Mouse (Mus musculus): ENCODE measurements around the gene Osbpl6.
"Not testable (repeated sequence)": the region's sequence is repeated elsewhere in the genome, so short reads cannot be mapped to it uniquely, and the experiment has no call there.

Osbpl6 gene

DNA sequence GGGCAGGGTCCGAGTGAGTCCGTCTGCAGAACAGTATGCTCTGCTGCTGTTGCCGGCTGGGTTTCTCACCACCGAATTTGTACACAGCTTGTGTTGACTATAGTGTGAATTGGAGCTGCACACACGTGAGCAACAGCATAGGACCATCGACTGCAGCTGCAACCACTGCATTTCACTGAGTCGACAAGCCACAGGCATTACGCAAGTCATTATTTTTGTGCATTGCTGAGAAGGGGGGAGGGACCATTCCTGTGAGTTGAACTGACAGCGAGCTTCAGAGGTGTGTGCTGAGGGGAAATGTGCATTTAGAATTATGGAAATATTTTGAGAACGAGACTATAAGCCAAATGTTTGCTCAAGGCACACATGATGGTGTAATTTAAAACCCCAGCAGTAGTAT, 165.2 kb downstream of the Osbpl6 start:
- no peak for DNase-seq

DNA sequence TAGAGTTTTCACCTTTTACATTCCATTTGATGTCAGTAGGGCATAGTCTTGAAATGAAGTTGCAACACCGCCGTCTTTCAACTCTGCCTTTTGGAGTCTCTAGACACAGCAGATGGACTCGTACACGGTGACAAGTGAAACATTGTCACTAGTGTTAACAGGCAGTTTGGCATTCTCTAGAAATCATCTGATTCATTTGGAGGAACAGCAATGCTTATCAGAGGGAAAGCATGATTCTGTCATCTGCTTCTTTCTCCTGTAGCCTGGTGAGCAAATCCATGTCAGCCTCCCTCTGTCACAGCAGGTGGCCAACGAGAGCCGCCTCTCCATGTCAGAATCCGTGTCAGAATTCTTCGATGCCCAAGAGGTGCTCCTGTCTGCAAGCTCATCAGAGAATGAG, 172.6 kb downstream of the Osbpl6 start:
- no peak for DNase-seq

DNA sequence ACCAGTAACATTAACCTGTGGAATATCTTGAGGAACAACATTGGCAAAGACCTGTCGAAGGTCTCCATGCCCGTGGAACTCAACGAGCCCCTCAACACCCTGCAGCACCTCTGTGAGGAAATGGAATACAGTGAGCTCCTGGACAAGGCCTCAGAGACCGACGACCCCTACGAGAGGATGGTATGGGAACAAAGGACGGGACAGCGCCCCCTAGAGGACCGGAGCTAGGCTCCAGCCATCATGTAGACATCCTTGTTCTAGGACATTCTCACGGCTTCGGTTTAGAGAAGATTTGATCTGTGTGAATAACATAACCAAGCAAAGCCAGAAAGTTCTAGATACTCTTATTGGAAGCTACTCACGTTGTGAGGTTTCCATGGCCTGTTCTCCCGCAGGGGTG, 178.8 kb downstream of the Osbpl6 start:
- DNase-seq: no peak

DNA sequence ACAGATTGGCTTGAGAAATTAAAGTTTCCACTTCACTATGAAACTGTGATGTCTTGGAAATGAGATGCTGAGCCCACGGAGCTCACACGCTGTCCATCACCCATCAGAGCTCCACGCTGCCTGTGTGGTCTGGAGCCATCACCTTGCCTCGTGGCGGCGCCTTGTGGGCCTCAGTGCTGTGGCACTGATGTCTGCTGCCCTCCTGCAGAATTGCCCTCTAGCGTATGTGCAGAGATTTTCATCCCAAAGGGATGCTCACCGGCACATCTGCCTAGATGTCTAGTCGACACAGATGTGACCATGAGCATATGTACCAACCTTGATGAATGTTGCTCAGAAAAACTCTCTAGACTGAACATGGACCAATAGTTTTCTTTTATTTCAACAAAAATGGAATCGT, 180.6 kb downstream of the Osbpl6 start:
- DNase-seq: no peak

DNA sequence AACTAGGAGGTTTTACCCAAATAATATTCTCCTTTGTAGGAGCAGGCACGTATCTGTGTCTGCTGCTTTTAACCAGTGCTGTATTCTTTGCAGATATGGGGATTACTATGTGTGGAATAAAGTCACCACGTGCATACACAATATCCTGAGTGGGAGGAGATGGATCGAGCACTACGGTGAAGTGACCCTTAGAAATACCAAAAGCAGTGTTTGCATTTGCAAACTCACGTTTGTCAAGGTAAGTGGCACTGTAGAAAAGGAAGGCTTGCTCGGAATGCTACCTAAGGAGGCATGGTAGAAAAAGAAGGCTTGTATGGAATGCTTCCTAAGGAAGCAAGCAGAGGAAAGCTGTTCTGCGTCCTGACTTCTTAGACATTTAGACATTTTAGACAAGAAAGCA, 183.9 kb downstream of the Osbpl6 start:
- no peak for DNase-seq

DNA sequence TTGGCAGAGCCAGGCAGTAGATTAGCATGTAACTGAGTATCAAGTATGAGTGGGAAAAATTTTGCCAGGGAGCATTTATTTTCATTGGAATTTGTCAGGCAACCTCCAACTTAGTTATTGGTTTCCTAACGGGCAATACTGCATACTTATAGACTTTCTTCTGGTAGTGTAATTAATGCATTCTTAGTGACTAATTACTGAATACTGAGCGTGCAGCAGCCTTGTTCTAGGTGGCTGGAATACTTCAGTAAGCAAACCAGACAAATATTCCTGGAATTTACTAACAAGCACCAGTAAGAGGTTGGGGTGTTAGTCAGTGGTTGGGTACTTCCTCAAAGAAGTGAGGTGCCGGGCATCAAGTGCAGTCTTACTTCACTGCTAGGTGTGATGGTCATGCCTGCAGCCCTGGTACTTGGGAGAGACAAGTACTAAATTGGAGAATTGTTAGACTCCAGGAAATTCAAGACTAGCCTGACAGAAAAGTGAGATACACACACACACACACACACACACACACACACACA, 186.2 kb downstream of the Osbpl6 start:
- DNase-seq: no peak

DNA sequence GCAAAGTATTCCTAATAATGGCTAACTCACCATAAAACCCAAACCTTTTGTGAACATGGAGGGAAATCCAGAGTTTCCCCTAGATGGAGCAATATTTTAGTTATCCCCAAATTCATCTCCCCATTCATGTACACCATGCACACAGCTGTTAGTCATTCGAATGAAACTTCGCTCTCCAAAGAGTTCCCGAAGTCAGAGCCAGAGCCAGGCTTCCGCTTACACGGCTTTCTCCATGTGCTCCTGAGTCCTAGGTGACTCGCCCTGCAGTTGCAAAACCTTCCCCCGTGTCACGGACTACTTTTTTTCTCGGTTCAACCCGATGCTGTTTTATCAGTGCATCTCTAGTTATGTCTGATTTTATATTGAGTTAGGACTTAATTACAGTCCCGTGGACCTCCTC, 191.2 kb downstream of the Osbpl6 start:
- DNase-seq: no peak

DNA sequence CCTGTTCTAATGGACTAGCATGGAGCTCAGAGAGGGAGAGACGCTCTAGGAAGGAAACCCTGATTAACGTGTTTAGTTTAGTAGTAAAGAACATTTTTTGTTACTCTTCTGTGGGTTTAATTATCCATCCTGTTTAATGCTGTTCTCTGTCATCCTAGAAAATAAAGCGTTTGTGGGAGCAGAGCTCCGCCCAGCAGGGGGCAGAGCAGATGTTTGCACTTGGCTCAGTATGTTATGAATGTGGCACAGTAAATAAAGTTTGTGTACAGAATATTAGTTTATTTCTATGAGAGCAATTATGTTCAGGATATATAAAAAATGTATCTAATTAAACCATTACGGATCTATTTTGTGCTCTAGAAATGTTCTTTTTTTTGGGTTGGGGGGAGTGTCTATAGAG, 192.9 kb downstream of the Osbpl6 start:
- no peak for DNase-seq

DNA sequence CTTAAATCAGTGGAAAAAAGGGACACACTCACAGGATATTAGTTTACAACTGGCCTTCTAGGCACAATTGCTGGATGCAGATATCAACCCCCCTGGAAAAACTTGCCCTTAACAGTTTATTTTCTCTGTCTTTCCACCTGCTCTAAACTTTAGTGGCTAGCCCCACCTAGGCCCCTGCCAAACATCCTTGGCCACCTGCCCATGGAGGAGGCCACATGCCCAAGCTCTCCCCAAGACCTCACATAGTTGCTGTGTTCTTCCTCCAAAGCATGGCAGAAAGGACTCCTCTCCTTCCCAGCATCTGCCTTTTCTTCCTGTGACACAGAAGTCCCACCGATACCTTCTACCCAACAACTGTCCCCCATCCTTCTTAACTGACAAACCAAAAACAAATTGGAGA, 195.9 kb downstream of the Osbpl6 start:
- DNase-seq: no peak

DNA sequence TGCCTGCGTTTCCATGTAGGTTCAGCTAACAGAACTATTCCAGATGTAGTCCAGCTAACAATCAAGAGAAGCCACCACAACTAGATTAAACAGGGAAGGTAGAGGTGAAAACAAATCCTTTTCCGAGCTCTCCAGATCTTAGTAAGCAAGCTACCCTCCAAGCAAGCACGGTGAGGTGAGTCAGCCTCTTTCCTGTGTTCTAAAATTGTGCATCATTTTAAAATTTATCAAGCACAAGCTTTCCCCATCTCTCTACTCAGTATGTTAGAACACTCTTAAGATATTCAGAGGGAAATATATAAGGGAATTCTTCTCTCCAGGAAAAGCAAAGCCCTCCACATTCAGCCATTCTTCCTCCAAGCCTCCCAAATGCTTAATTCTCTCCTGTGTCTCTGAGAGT, 200.4 kb downstream of the Osbpl6 start:
- DNase-seq: no peak

DNA sequence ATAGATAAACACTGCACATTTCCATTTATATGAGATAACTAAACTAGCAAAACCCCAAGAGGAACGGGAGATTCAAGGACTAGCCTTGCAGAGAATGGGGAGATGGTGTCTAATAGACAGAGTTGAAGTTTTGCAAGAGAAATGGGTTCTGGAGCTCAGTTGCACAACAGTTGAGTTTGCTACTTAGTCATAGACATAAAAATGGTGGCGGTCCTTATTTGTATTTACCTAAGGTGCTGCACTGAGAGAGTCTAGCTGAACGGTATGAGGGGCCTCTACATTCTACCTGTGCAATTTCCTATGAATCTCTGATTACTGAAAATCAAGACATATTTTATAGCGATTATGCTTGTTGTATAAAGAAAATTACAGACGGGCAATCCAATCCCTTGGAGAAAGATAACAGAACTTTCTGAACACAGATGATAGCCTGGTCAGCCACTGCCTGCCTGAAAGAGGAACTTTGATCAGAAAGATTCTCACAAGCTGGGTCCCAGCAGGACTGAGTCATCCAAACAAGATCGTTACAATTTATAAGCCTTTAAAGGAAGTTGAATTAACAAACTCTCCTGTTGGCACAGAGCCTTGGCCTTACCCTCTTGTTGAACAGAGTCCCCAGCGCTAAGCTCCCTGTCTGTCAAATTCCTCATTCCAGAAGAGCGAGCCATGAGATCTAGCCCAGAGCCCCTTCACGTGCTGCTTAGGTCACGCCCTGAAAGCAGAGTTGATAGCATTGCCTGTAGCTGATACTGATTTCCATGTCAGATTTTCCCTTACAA, 204.2 kb downstream of the Osbpl6 start:
- no peak for DNase-seq

DNA sequence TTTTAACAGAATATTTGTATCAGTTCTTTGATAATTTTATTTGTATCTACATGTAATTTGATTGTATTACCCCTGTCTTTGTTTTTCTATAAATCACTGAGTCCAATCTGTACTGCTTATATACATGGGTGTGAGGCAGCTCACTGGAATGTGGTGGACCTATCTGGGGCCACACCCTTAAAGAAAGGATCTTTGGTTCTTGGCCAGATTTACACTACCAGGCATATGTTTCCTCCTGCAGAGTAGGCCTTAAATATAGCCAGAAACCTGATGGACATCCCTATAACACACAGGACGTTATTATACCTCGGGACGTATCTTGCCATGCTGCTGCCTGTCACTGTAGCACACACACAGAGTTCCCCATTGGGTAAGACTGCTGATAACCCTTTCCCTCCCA, 205.7 kb downstream of the Osbpl6 start:
- DNase-seq: no peak

DNA sequence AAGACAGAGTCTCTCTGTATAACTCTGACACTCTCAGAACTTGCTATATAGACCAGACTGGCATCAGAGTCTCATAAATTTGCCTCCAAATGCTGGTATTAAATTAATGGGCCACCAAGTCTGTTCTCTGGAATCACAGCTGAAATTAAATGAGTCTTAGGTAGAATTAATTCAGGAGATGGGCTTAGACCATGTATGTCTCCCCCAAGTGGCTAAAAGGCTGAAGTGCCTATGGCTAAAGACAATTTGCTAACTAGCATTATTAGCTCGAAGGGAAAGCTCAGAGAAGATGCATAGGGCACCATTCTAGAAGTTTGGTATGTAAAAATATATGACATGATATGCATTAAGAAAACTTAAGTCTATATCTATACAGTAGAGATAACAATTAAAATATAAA, 211.8 kb downstream of the Osbpl6 start:
- no peak for DNase-seq

DNA sequence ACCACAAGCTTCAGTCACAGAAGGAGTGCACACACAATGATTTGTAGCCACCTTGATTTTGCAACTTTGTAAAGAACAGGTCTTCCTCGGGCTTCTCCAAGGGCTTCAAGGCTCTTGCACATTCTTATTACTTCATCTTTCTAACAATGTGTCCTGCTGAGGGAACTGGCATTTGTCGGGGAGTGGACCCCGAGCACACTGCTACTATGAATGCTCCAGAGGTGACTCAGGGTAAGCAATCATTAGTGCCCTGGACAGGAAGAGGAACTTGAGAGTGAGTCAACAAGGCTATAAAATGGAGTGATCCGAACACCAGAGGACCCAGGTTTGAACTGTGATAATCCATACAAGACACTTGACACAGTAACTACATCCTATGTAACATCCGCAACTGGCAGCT, 213.9 kb downstream of the Osbpl6 start:
- DNase-seq: no peak

DNA sequence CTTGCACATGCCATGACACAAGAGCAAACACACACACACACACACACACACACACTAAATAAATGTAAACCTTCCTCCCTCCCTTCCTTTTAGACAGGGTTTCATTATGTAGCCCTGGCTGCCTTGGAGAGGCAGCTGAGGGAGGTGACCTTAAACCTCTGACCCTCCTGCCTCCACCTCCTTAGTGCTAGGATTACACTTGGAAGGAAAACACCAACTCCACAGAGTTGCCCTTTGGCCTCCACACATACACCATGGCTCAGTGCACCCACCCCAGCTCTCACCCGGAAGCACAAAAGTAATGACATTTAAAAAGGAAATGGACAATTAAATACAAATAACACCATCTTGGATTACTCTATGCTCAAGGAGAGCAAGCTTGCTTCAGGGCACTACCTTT, 215.4 kb downstream of the Osbpl6 start:
- DNase-seq: no peak

DNA sequence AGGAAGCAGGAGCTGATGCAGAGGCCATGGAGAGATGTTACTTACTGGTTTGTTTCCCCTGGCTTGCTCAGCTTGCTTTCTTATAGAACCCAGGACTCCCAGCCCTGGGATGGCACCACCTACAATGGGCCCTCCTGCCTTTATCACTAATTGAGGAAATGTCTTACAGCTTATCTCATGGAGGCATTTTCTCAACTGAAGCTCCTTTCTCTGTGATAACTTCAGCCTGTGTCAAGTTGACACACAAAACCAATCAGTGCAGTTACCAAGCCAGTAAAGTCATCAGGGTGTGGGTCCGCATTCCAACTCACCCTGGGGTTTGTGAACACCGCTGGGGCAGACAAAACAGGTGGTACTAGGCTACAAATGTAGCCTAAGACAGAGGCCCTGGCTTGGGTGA, 216.0 kb downstream of the Osbpl6 start:
- DNase-seq: not testable (repeated sequence)

DNA sequence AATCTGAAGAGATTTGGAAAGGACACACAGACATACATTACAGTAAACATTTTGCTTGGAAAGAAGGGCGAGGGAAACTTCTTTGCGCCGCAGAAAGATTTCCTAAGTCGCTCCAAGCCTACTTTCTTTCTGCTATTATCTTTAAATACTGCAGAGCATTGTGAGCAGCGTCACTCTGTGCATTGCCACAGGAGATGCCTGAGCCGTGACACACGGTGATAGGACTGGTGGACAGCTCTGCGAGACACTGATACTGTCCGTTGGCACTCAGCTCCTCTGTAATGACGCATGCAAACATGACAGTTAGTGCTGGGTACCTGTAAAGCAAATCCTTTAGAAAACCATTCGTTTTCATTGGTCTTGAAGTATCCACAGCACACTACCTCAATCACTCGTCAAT, 224.0 kb downstream of the Osbpl6 start:
- no peak for DNase-seq

DNA sequence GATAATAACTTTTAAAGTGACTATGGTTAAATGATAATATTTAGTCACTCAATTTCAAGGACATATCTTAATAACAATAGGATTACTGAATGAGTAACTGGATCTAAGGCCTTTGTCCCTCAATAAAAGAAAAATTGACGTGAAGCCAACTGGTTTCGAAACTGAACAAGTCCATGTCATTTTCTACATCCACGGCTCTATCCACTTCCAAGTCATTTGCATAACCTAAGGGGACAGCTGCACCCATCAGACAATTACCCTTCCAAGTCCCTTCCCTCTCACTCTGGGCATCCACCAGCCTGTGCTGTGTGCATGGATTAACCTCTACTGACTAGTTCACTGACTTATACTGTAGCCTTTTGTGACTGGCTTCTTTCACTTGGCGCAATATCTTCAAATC, 225.3 kb downstream of the Osbpl6 start:
- DNase-seq: no peak

DNA sequence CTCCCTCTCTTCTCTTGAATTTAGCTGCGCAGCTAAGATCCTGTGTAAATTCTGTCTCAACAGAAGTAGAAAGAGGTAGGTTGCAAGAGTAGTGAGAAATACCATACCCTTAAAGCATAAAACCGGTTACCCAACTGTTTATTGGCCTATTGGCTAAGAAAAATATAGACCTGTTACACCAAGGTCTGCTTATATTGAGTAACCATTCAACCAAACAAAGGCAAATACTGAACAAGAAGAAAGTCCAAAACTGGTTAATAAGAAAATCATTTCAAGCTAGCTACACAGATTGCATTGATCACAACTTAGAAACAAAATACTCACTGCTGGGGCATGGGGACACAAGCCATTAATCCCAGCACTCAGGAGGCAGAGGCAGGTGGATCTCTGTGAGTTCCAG, 233.3 kb downstream of the Osbpl6 start:
- no peak for DNase-seq

DNA sequence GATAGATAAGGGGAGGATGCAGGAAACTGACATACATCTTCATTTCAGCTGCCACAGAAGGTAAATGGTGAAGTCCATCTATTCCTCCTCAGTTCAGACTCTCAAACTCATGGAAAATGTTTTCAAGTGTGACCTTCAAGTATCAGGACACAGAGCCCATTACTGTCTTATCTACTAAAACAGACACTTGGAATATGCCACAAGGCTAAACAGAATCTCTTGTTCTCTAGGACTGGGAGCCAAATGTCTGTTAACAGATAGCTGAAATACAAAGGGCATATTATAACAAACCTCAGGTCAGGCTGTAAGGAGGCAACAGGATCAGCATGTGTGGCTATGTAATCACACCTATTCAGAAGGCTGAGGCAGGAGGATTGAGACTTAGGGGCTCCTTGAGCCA, 237.5 kb downstream of the Osbpl6 start:
- DNase-seq: no peak

DNA sequence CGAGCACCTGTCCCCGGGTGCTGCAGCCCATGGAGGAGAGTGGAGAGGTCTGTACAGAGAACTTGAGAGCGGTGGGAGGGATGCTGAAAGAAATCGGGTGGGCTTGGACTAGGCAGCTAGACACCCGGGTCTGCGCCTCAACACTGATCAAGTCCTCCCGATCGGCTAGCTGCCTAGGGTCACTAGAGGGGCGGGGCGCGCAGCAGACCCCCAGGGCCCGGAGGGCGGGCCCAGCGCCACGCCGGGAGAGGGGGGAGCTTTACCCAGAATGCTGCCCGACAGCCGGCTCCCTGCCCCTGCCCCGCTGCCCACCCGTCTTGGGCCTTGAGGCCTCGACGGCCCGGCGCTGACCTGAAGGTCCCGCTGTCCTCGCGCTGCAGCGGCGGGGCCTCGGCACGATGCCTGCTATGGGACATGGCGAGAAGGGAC, 241.1 kb downstream of the Osbpl6 start:
- peak; percentile 23 for DNase-seq

DNA sequence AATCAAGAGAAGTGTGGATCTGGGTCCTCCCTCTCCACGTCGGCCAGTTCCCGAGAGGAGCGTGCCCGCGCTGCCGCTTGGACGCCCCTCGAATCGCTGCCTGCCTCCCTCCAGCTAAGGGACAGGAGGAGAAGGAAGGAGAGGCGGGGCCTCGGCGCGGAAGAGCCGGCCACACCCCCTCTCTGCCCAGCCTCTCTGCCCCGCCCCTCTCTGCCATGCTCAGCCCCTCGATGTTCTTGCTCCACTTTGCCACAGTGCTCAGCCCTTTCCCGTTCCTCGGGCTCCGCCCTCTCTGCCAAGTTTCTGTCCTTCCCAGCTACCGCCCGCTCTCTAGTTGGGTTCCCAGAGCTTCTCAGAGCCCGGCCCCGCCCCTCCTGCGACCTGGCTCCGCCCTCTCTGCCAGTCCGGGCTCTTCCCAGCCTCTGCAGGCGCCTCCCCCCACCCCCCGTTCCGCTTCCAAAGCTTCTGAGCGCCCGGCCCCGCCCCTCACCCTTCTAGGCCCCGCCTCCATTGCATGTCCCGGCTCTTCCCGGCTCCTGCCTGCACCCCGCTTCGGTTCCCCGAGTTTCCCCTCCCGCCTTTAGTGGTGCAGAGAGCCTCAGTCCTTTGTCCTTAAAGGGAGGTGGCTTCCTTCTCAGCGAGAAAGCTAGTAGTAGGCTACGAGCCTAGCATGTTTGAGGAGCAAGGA, 241.7 kb downstream of the Osbpl6 start, which contains the start of the genes Prkra and Pjvk:
Prkra (minus strand) TSS at position 133 of the 688 bp plus-strand sequence.
Pjvk (plus strand) TSS at position 594 of the 688 bp plus-strand sequence.
- peak; percentile 92 for DNase-seq

DNA sequence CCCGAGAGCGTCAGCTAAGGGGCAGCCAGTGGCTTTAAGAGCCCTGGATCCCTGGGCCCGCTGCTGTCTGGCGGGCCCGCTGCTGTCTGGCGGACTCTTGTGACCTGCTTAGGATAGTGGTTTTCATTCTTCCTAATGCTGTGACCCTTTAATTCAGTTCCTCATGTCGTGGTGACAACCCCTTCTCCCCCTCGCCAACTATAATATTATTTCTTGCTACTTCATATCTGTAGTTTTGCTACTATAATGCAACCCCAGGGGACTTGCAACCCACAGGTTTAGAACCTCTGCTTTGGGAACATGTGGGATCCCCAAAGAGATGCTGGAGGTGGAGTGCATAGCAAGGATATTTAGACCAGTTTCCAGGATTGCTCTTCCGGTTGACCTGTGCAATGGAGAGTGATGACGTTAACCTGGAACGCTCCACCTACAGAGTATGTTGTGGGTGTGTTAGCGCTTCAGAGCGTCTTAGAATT, 242.4 kb downstream of the Osbpl6 start:
- no peak for DNase-seq

Data from thymus, postnatal 25 days (tissue).